Mouse (Mus musculus): Measurements from ENCODE around the gene Sipa1l1.

The Sipa1l1 gene

GRCm38 (mm10) chr12:82382932-82383331, 213.8 kb downstream of the Sipa1l1 start:
- DNase-seq (ENCODE audit: low read depth) = no peak

- no peak for DNase-seq (ENCODE audit: low read depth)
Measured at GRCm38 (mm10) chr12:82384719-82385118, 215.6 kb downstream of the Sipa1l1 start.

GRCm38 (mm10) chr12:82387042-82387441, 217.9 kb downstream of the Sipa1l1 start:
- no peak for DNase-seq (ENCODE audit: low read depth)

GRCm38 (mm10) chr12:82387647-82388046, 218.5 kb downstream of the Sipa1l1 start:
- DNase-seq (ENCODE audit: low read depth) = no peak

GRCm38 (mm10) chr12:82388144-82388543, 219.0 kb downstream of the Sipa1l1 start:
- DNase-seq (ENCODE audit: low read depth) = no peak

- no peak for DNase-seq (ENCODE audit: low read depth)
Measured at GRCm38 (mm10) chr12:82394118-82394861, 225.2 kb downstream of the Sipa1l1 start.

GRCm38 (mm10) chr12:82395194-82395593, 226.1 kb downstream of the Sipa1l1 start:
- DNase-seq (ENCODE audit: low read depth) = no peak

GRCm38 (mm10) chr12:82397193-82397592, 228.1 kb downstream of the Sipa1l1 start:
- no peak for DNase-seq (ENCODE audit: low read depth)

- no peak for DNase-seq (ENCODE audit: low read depth)
Measured at GRCm38 (mm10) chr12:82397751-82398150, 228.6 kb downstream of the Sipa1l1 start.

- DNase-seq (ENCODE audit: low read depth) = no peak
Measured at GRCm38 (mm10) chr12:82398926-82399325, 229.8 kb downstream of the Sipa1l1 start.

- DNase-seq (ENCODE audit: low read depth) = no peak
Measured at GRCm38 (mm10) chr12:82399971-82400720, 231.0 kb downstream of the Sipa1l1 start.

GRCm38 (mm10) chr12:82400783-82401182, 231.7 kb downstream of the Sipa1l1 start:
- no peak for DNase-seq (ENCODE audit: low read depth)

- DNase-seq (ENCODE audit: low read depth) = no peak
Measured at GRCm38 (mm10) chr12:82401440-82401839, 232.3 kb downstream of the Sipa1l1 start.

GRCm38 (mm10) chr12:82402635-82403034, 233.5 kb downstream of the Sipa1l1 start:
- no peak for DNase-seq (ENCODE audit: low read depth)

- no peak for DNase-seq (ENCODE audit: low read depth)
Measured at GRCm38 (mm10) chr12:82407531-82408255, 238.6 kb downstream of the Sipa1l1 start.

GRCm38 (mm10) chr12:82408486-82408885, 239.4 kb downstream of the Sipa1l1 start:
- no peak for DNase-seq (ENCODE audit: low read depth)

- DNase-seq (ENCODE audit: low read depth) = no peak
Measured at GRCm38 (mm10) chr12:82409686-82410472, 240.8 kb downstream of the Sipa1l1 start.

GRCm38 (mm10) chr12:82412291-82413032, 243.3 kb downstream of the Sipa1l1 start:
- DNase-seq (ENCODE audit: low read depth) = no peak

- DNase-seq (ENCODE audit: low read depth) = no peak
Measured at GRCm38 (mm10) chr12:82415690-82416364, 246.7 kb downstream of the Sipa1l1 start.

- DNase-seq (ENCODE audit: low read depth) = no peak
Measured at GRCm38 (mm10) chr12:82419027-82419426, 249.9 kb downstream of the Sipa1l1 start.

GRCm38 (mm10) chr12:82424783-82425182, 255.7 kb downstream of the Sipa1l1 start:
- DNase-seq (ENCODE audit: low read depth) = no peak
